Comparison of ENCODE assay signal across 9 mouse cellular contexts in genomic region chr6:112880048-112880534, GRCm38 (mm10).
DNase-seq lines count a peak whose midpoint lies in the region; ATAC-seq and TF ChIP-seq lines count a peak whose summit lies in the region.
"Had no signal": no experiment of that assay in that cellular context is flagged by ENCODE, and none has a peak within 500 bp of the region (broad histone marks: within the 10 kb centered on the region; RNA-seq: fewer than 3 reads in every experiment).

No protein-coding gene starts in this region.

- TF ChIP-seq POLR2A in limb, embryonic 14.5 days (IDR thresholded peaks at IDR 0.05; ENCODE audit: borderline replicate concordance, extremely low read depth, insufficient read depth, insufficient read length) = no peak

- H3K9me3 ChIP-seq in hindbrain, embryonic 12.5 days (replicated peaks) = no peaks in the 10 kb centered on the region
- no peaks in the 10 kb centered on the region for H3K9me3 ChIP-seq in limb, embryonic 14.5 days (ENCODE audit: control insufficient read depth, low read length)

- 0 out of 2 replicates have a peak overlapping the region, but pooled peaks have one; percentile 9 for H3K4me2 ChIP-seq in hindbrain, embryonic 12.5 days (replicated peaks)
- no peak overlapping the region for H3K4me2 ChIP-seq in limb, embryonic 14.5 days (replicated peaks; ENCODE audit: low read depth, low read length, severe bottlenecking)

- ATAC-seq in hindbrain, embryonic 12.5 days (ENCODE audit: low FRiP score) = peak; percentile 81
- peak; percentile 83 for ATAC-seq in limb, embryonic 14.5 days (ENCODE audit: low FRiP score, low read depth)

- H3K4me3 ChIP-seq in hindbrain, embryonic 12.5 days = no peak overlapping the region
- no peak overlapping the region for H3K4me3 ChIP-seq in limb, embryonic 14.5 days (replicated peaks; ENCODE audit: low read length)
- H3K4me3 ChIP-seq in gastrocnemius, adult 2 months = no peak overlapping the region

- no peak for TF ChIP-seq CTCF in gastrocnemius, adult 2 months (IDR thresholded peaks at IDR 0.05)

- no peaks in the 10 kb centered on the region for H3K27me3 ChIP-seq in hindbrain, embryonic 12.5 days
- H3K27me3 ChIP-seq in limb, embryonic 14.5 days (ENCODE audit: control insufficient read depth, insufficient read depth, low read length) = no peaks in the 10 kb centered on the region

- 4% methylated on average over 5 of the region's 5 CpGs for WGBS in hindbrain, embryonic 12.5 days
- 26% methylated on average over 5 of the region's 5 CpGs for WGBS in limb, embryonic 14.5 days

- no peaks in the 10 kb centered on the region for H3K36me3 ChIP-seq in hindbrain, embryonic 12.5 days
- no peaks in the 10 kb centered on the region for H3K36me3 ChIP-seq in limb, embryonic 14.5 days (ENCODE audit: control insufficient read depth, insufficient read depth, low read length)
- H3K36me3 ChIP-seq: G1E had no signal

- H3K4me1 ChIP-seq in hindbrain, embryonic 12.5 days = peaks cover 62% of the 10 kb centered on the region
- peaks cover 18% of the 10 kb centered on the region for H3K4me1 ChIP-seq in limb, embryonic 14.5 days (ENCODE audit: control insufficient read depth, insufficient read depth, low read length)

- peak overlapping the region; percentile 89 for H3K27ac ChIP-seq in hindbrain, embryonic 12.5 days
- H3K27ac ChIP-seq in limb, embryonic 14.5 days (replicated peaks; ENCODE audit: low read depth, low read length) = peak overlapping the region; percentile 21
- no peak overlapping the region for H3K27ac ChIP-seq in gastrocnemius, adult 2 months

- peak overlapping the region; percentile 10; the same call in 1 of the 2 replicates for H3K9ac ChIP-seq in hindbrain, embryonic 12.5 days
- H3K9ac ChIP-seq in limb, embryonic 14.5 days (ENCODE audit: low read depth, low read length, severe bottlenecking) = no peak overlapping the region

- intact Hi-C loops in gastrocnemius, adult 2 months (cut with DNase I) = no loop called here

- DNase-seq in retina, postnatal 1 day = peak; percentile 58
- DNase-seq in retina, embryonic 14.5 days (ENCODE audit: low spot score) = no peak
- peak; percentile 22 for DNase-seq in limb, embryonic 14.5 days (ENCODE audit: low spot score)
- DNase-seq in telencephalon, adult 2 months (ENCODE audit: low read depth, low spot score) = peak; percentile 89
- no peak for DNase-seq in spleen, postnatal 14 days (ENCODE audit: low spot score in 2 of 2)
- no peak for DNase-seq in gastrocnemius, adult 2 months
- DNase-seq in gastrocnemius, postnatal 4 days (ENCODE audit: low spot score in 2 of 2) = no peak

Comparison
In these comparisons a context has a peak if more than half of its experiments do, and no peak if none do; other contexts are left out.
1. DNase-seq: peak in retina, postnatal 1 day (single experiment), limb, embryonic 14.5 days (single experiment) and telencephalon, adult 2 months (single experiment); none in retina, embryonic 14.5 days (single experiment), spleen, postnatal 14 days (0 of 2), gastrocnemius, adult 2 months (single experiment) and gastrocnemius, postnatal 4 days (0 of 2).